In the genomic region with DNA sequence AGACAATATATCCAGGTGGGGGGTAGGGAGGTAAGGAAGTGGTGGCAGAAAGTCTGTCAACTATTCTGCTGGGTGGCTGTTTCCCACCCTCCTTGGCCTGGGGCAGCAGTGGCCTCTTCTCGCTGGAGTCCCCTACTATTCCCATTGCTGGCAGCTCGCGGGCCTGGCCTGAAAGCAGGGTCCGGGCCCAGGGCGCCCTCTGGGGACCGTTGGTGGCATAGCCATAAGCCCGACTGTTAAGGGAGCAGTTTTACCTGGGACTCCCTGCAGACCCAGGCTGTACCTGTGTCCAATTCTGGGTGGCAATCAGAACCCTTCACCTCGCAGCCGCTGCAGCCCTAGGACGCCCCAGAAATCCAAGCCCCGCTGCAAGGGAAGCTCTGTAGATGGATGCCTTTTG, we compare ENCODE assay signal across 9 mouse cellular contexts. TPM values are rescaled to one million over a fixed set of nuclear protein-coding genes. Genes with fewer than 3 reads are reported as not detected.
DNase-seq lines count a peak whose midpoint lies in the region; ATAC-seq and TF ChIP-seq lines count a peak whose summit lies in the region.
"Had no signal": no experiment of that assay in that cellular context is flagged by ENCODE, and none has a peak within 500 bp of the region (broad histone marks: within the 10 kb centered on the region; RNA-seq: fewer than 3 reads in every experiment).

No protein-coding gene starts in this region.

- H3K27ac ChIP-seq in lung, embryonic 16.5 days (ENCODE audit: low read length): no peak overlapping the region
- H3K27ac ChIP-seq in small intestine, adult 2 months (ENCODE audit: insufficient read depth, low read depth, low read length): no peak overlapping the region

- peaks cover 9% of the 10 kb centered on the region; the same call in 1 of the 2 replicates for H3K4me1 ChIP-seq in lung, embryonic 16.5 days (replicated peaks; ENCODE audit: control insufficient read depth, insufficient read depth, low read length)
- no peaks in the 10 kb centered on the region for H3K4me1 ChIP-seq in small intestine, adult 2 months (ENCODE audit: control insufficient read depth, insufficient read depth, insufficient read length, low read length)

- DNase-seq in thymus, postnatal 25 days: peak; percentile 19
- no peak for DNase-seq in thymus, postnatal 0 days (ENCODE audit: low spot score)
- peak; percentile 38 to 50 for DNase-seq in heart, adult 9 months (ENCODE audit: low spot score in 2 of 2)
- peak; percentile 12 to 61 for DNase-seq in kidney, adult 8-10 months

- H3K4me2 ChIP-seq in lung, embryonic 16.5 days (ENCODE audit: low read depth, low read length): peak overlapping the region; percentile 32; the same call in 1 of the 2 replicates

- peaks cover 61% of the 10 kb centered on the region for H3K27me3 ChIP-seq in lung, embryonic 16.5 days (ENCODE audit: control insufficient read depth, insufficient read depth, low read depth, low read length)
- H3K27me3 ChIP-seq in small intestine, adult 2 months (ENCODE audit: control insufficient read depth, insufficient read depth, low read length): peaks cover 30% of the 10 kb centered on the region

- H3K9me3 ChIP-seq in lung, embryonic 16.5 days (ENCODE audit: control insufficient read depth, low read length): no peaks in the 10 kb centered on the region

- WGBS in lung, embryonic 16.5 days: 5% methylated on average over 11 of the region's 11 CpGs
- 5% methylated on average over 11 of the region's 11 CpGs for WGBS in small intestine, adult 2 months

- peak; percentile 84 for ATAC-seq in common myeloid progenitor, adult 5-6 weeks (replicated peaks; ENCODE audit: low read depth, poor library complexity, severe bottlenecking)
- peak; percentile 84 for ATAC-seq in lung, embryonic 16.5 days (ENCODE audit: low read depth)
- no peak for ATAC-seq in monocyte, adult 5-6 weeks (replicated peaks; ENCODE audit: insufficient number of reproducible peaks, low FRiP score, low TSS enrichment, poor library complexity, severe bottlenecking)

- TF ChIP-seq CTCF in small intestine, adult 2 months (IDR thresholded peaks at IDR 0.05; ENCODE audit: extremely low read depth, insufficient read length, insufficient replicate concordance, low read depth, low read length): peak; percentile 29; the same call in 1 of the 2 replicates

- H3K36me3 ChIP-seq in lung, embryonic 16.5 days (ENCODE audit: control insufficient read depth, insufficient read depth, low read length): no peaks in the 10 kb centered on the region
- H3K36me3 ChIP-seq in small intestine, adult 2 months (ENCODE audit: control insufficient read depth, insufficient read depth, low read length): no peaks in the 10 kb centered on the region

- H3K4me3 ChIP-seq in lung, embryonic 16.5 days (ENCODE audit: low read length): peak overlapping the region; percentile 13; the same call in 1 of the 2 replicates
- no peak overlapping the region for H3K4me3 ChIP-seq in small intestine, adult 2 months (ENCODE audit: low read depth, low read length)
- H3K4me3 ChIP-seq: myocyte had no signal

- H3K9ac ChIP-seq in lung, embryonic 16.5 days (ENCODE audit: low read length): no peak overlapping the region

- TF ChIP-seq POLR2A in small intestine, adult 2 months (IDR thresholded peaks at IDR 0.05; ENCODE audit: low read depth, low read length): no peak

RNA-seq across cellular contexts. Expression of gene Tbx18, which starts 9.6 kb away (rescaled TPM):
- 0.27 and 0.31 TPM in 2 replicates for polyA plus RNA-seq in thymus, postnatal 0 days (2015; fragmentation: Nextera tagmentation; extraction: Ambion mirVana)
- total RNA-seq in common myeloid progenitor, adult 5-6 weeks (2017): not detected in 2 replicates
- 0.57 and 0.60 TPM in 2 replicates for polyA plus RNA-seq in lung, embryonic 16.5 days (2015; fragmentation: Nextera tagmentation; extraction: Ambion mirVana)
- polyA plus RNA-seq in small intestine, adult 2 months (2012; rRNA removed): not detected in 2 replicates
- total RNA-seq in monocyte, adult 5-6 weeks (2017): not detected in 3 replicates
